Mouse (Mus musculus): ENCODE measurements around the gene Ip6k3.

DNA sequence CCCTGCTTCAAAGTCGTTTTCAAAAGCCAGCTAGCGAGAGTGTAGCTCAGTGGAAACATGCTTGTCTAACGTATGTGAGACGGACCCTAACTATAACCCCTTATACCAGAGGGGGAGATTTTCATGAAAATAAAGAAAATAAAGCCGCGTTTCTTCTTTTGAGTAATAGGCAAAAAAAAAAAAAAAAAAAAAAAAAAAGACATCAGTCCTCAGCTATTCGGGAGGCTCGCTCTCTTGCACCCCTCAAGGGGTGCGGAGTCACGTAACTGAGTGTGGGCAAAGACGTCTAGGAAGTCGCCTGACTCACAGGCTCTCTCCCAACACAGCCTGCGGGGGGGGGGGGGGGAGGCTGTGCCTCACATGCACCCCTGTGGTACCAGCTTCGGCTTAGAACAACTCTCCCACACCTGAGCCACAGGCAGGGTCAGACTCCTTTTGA, 35.3 kb upstream of the Ip6k3 start:
- TF ChIP-seq CTCF (IDR thresholded peaks at IDR 0.05; ENCODE audit: borderline replicate concordance, insufficient read depth, low read length) (no peak), POLR2A (IDR thresholded peaks at IDR 0.05; ENCODE audit: low read depth, low read length) (no peak)
